Mouse (Mus musculus) testis, adult 2 months (tissue): ENCODE measurements at regions not wholly inside any gene's neighbourhood (a gene's known extent, or its start where the extent isn't known, plus 50 kb on each side); places are given as distances from the start of the nearest gene placed in this dataset.
"Not testable (repeated sequence)": the region's sequence is repeated elsewhere in the genome, so short reads cannot be mapped to it uniquely, and the experiment has no call there.

Experiments used
- H3K27ac ChIP-seq: fragments of 200-500 bp; 2 replicates; pipeline ENCODE4 v1.5.1; 2012; ENCODE audit warnings: low read depth, low read length; ENCODE audit not compliant: control insufficient read depth, insufficient read depth
- H3K27me3 ChIP-seq: fragments of 200-500 bp; 2 replicates; pipeline ENCODE4 v1.6.1; 2012; ENCODE audit warnings: mild to moderate bottlenecking, low read length, moderate library complexity; ENCODE audit not compliant: control insufficient read depth, insufficient read depth
- H3K36me3 ChIP-seq: fragments of 200-500 bp; 2 replicates; pipeline ENCODE4 v1.6.1; 2012; ENCODE audit warnings: mild to moderate bottlenecking, low read length; ENCODE audit not compliant: control insufficient read depth, insufficient read depth
- H3K4me1 ChIP-seq: fragments of 200-500 bp; 2 replicates; pipeline ENCODE4 v1.6.1; 2012; ENCODE audit warnings: low read length; ENCODE audit not compliant: control insufficient read depth, insufficient read depth
- H3K4me3 ChIP-seq: fragments of 200-500 bp; 2 replicates; pipeline ENCODE4 v1.5.1; 2012; ENCODE audit warnings: low read depth, mild to moderate bottlenecking, low read length, moderate library complexity, mixed read lengths; ENCODE audit not compliant: control insufficient read depth
- CTCF ChIP-seq: fragments of 200-500 bp; IDR thresholded peaks from 2 replicates; pipeline ENCODE4 v1.5.1; 2012; ENCODE audit warnings: low read depth, mild to moderate bottlenecking, inconsistent platforms, low read length, moderate library complexity; ENCODE audit not compliant: control insufficient read depth, insufficient read depth, insufficient replicate concordance
- POLR2A ChIP-seq: fragments of 200-500 bp; IDR thresholded peaks from 2 replicates; pipeline ENCODE4 v1.6.1; 2012; ENCODE audit warnings: low read depth, mild to moderate bottlenecking, inconsistent platforms, low read length, moderate library complexity; ENCODE audit not compliant: control insufficient read depth

DNA sequence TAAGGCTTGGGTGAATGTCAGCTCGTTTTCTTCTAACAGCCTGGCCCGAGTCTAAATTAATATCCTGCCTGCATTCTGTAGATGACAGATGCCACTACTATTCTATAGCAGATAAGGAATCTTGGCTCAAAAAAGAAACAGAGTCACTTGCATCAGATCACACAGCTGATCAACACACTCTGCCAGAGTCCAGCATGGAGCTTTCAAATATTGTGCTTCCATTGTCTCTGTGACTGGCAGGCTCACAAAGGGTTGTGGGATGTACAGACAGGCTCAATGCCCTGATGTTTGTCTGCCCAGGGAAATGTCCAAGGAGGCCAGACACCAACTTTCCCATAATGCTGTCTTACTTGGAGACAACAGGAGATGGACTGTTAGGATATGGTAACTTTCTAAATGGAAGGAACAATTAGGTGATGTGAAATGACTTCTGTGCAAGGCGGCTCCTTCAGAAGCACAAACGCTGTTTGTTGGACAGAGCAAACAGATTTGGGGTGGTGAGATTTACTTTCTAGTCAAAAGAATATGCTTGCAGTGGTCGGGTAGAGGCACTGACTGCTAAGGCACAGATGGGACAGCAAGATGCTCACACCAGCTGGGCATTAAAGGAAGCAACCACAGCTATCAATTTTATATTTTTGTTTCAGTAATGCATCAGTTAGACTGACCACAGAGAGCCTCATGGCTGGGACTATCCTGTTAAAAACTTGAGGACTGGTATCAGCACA, 291.6 kb upstream of the Pdzrn3 start:
- Histone ChIP-seq H3K4me3 (no peak overlapping the region), H3K27me3 (no peaks in the 10 kb centered on the region), H3K4me1 (no peaks in the 10 kb centered on the region), H3K36me3 (no peaks in the 10 kb centered on the region), H3K27ac (no peak overlapping the region)
- TF ChIP-seq POLR2A (no peak), CTCF (no peak)

DNA sequence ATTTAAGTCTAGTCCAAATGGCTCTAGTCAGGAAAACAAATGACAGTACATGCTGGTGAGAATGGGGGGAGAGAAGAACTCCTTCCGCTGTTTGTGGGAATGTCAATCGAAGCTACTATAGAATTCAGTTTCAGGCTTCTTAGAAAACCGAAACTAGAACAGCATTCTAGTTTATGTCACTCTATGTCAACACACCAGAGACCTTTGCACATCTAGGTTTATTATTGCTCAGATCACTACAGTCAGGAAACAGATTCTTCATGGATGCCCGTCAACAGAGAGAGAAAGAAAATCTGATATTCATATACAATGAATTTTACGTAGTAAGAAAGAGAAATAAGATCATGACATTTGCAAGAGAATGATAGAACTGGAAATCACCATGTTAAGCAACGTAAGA, 276.7 kb upstream of the Pdzrn3 start:
- Histone ChIP-seq H3K27me3 (no peaks in the 10 kb centered on the region), H3K4me3 (no peak overlapping the region), H3K27ac (no peak overlapping the region), H3K4me1 (no peaks in the 10 kb centered on the region), H3K36me3 (no peaks in the 10 kb centered on the region)
- TF ChIP-seq CTCF, result no peak
- no peak for TF ChIP-seq POLR2A

DNA sequence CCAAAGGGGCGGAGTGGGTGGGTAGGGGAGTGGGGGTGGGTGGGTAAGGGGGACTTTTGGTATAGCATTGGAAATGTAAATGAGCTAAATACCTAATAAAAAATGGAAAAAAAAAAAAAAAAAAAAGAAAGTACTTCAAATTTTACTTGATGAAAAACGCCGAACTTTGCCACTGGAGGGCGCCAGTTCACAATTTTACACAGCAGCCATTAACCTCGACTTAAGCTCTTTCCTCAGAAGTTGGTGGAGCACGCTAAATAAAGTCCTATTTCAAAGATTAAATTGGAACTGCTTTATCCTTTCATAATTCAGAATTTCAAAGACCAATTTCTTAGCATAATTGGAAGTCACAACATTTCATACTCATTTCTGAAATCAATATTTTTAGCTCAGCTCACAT, 272.7 kb upstream of the Pdzrn3 start:
- not testable (repeated sequence) for H3K4me3 ChIP-seq, H3K36me3 ChIP-seq, H3K27me3 ChIP-seq, H3K4me1 ChIP-seq, H3K27ac ChIP-seq

DNA sequence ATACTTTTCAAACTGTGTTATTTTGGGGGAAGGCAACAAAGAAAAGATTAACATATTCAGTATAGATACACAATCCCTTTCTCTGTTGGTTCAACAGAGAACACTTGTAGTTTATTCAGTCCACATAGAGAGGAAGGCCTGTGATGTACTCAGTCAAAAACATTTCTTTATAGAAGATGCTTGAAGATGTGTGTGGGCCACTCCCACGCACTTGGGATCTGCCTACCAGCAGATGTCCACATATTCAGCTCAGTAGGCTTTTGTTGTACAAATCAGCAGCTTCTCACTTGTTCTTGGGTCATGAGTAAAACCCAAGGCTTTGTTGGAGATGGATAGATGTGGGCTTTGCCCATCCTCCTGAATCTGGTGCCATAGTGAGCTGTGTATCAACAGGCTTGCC, 239.6 kb upstream of the Pdzrn3 start:
- no peaks in the 10 kb centered on the region for H3K27me3 ChIP-seq
- TF ChIP-seq POLR2A (no peak), CTCF (no peak)
- H3K36me3 ChIP-seq, result no peaks in the 10 kb centered on the region

DNA sequence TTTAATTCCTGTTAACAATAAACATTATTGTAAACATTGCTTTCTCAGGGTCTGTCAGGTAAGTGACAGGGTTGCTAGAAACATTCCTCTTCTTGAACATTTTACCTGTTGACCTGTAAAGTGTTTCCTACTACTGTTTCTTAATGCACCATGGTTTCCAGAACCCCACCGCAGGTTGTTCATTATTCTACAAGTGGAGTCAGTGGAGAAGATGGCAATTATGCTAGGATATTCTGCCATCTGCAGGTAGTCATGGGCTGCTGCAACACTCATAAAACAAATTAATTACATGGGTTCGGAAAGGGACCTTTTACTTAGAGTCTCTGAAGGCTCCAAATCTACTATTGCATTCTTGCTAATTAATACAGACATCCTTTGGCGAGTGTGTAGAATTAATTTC, 239.1 kb upstream of the Pdzrn3 start:
- no peaks in the 10 kb centered on the region for H3K4me1 ChIP-seq
- no peak overlapping the region for H3K27ac ChIP-seq
- H3K27me3 ChIP-seq, result no peaks in the 10 kb centered on the region
- TF ChIP-seq CTCF (no peak), POLR2A (no peak)
- H3K4me3 ChIP-seq, result no peak overlapping the region
- H3K36me3 ChIP-seq, result no peaks in the 10 kb centered on the region

More for the DNA sequence above, 239.6 kb upstream of the Pdzrn3 start:
- Histone ChIP-seq H3K4me3 (no peak overlapping the region), H3K27ac (no peak overlapping the region), H3K4me1 (no peaks in the 10 kb centered on the region)

DNA sequence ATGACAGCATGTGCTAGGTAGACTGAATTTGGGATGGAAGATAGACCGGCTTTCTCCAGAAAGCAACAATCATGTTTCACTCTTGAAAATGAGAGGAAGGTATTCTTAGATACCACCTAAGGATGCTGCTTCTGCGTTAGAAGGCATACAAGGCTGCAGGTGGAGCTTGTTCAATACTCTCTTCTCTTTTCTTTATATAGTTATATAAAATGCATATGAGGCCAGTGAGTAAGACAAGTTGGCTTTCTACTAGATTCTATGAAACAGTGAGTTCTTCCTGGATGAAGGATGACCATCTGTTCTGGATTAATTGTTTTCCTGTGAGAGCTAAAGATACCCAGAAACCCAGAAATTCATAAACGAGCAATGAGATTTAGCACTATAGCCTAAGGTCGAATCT, 231.3 kb upstream of the Pdzrn3 start:
- no peak overlapping the region for H3K4me3 ChIP-seq
- no peaks in the 10 kb centered on the region for H3K27me3 ChIP-seq
- H3K36me3 ChIP-seq, result no peaks in the 10 kb centered on the region
- no peak overlapping the region for H3K27ac ChIP-seq
- TF ChIP-seq POLR2A (no peak), CTCF (no peak)
- H3K4me1 ChIP-seq, result no peaks in the 10 kb centered on the region

DNA sequence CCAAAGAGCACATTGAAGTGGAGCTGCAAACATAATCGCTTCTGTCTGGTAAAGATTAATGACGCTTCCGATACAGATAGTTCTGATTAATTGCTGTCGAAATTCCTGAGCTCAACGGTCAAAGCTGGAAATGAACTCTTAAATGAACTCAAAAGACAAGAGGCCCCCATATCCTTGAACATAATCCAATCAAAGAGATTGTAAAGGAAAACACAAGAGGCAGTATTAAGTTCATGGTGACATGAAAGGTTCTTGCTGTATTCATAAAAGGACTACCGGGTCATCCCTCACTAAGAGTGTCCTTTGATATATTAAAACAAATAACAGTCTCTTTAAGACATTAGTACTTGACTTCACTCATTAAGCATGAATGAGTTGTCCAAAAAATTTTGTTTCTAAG, 225.4 kb upstream of the Pdzrn3 start:
- TF ChIP-seq CTCF (no peak), POLR2A (no peak)
- H3K4me1 ChIP-seq, result no peaks in the 10 kb centered on the region
- no peak overlapping the region for H3K4me3 ChIP-seq
- H3K36me3 ChIP-seq, result no peaks in the 10 kb centered on the region
- H3K27me3 ChIP-seq, result no peaks in the 10 kb centered on the region
- H3K27ac ChIP-seq, result no peak overlapping the region

DNA sequence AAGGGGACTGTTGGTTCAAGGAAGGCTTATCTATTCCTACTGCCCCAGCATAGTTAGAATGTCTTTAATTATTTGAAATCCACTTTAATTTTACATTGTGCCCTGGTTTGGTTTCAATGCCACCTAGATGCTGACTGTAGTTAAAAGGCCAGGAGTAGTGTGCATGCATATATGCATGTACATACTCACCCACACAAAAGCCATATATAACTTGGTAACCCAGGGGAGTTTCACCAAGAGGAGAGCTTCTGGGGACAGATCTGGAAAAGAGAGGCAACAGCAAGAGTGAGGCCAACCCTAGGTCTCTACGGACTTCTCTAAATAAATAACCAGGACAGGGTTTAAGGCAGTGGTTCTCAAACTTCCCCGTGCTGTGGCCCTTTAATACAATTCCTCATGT, 219.3 kb upstream of the Pdzrn3 start:
- H3K27ac ChIP-seq, result no peak overlapping the region
- no peaks in the 10 kb centered on the region for H3K36me3 ChIP-seq
- no peaks in the 10 kb centered on the region for H3K27me3 ChIP-seq
- no peak overlapping the region for H3K4me3 ChIP-seq
- no peaks in the 10 kb centered on the region for H3K4me1 ChIP-seq
- TF ChIP-seq POLR2A (no peak), CTCF (no peak)
